Mouse (Mus musculus) liver, embryonic 13.5 days (tissue): ENCODE data around the gene Tshz2. TPM values are rescaled to one million over a fixed set of nuclear protein-coding genes. Genes with fewer than 3 reads are reported as not detected.

Experiments used
- ATAC-seq: fragments of 200-750 bp; cut with Nextera tagmentation; 2 replicates; pipeline ENCODE4 v1.8.0; 2017; ENCODE audit warnings: low read depth, mild to moderate bottlenecking, moderate number of reproducible peaks, moderate library complexity
- DNase-seq: peaks from one replicate; pipeline ENCODE4 v3.0.0; 2022
- H3K27ac ChIP-seq: fragments of 300-500 bp; sonication (generic); 2 replicates; pipeline ENCODE4 v1.5.1; 2015; ENCODE audit warnings: moderate library complexity, mild to moderate bottlenecking, inconsistent platforms
- H3K27me3 ChIP-seq: fragments of 300-500 bp; sonication (generic); 2 replicates; pipeline ENCODE4 v1.6.1; 2015; ENCODE audit warnings: mild to moderate bottlenecking, inconsistent platforms
- H3K36me3 ChIP-seq: fragments of 300-500 bp; sonication (generic); 2 replicates; pipeline ENCODE4 v1.6.1; 2015; ENCODE audit warnings: mild to moderate bottlenecking, inconsistent platforms
- H3K4me1 ChIP-seq: fragments of 300-500 bp; sonication (generic); replicated peaks from 2 replicates; pipeline ENCODE4 v1.6.1; 2015; ENCODE audit warnings: inconsistent platforms
- H3K4me2 ChIP-seq: fragments of 300-500 bp; sonication (generic); 2 replicates; pipeline ENCODE4 v1.6.1; 2015; ENCODE audit warnings: inconsistent platforms, mild to moderate bottlenecking, moderate library complexity
- H3K4me3 ChIP-seq: fragments of 300-500 bp; sonication (generic); replicated peaks from 2 replicates; pipeline ENCODE4 v1.5.1; 2015; ENCODE audit warnings: mild to moderate bottlenecking, inconsistent platforms
- H3K9ac ChIP-seq: fragments of 300-500 bp; sonication (generic); 2 replicates; pipeline ENCODE4 v1.6.1; 2015; ENCODE audit warnings: mild to moderate bottlenecking, inconsistent platforms
- H3K9me3 ChIP-seq: fragments of 300-500 bp; sonication (generic); replicated peaks from 2 replicates; pipeline ENCODE4 v1.6.1; 2016; ENCODE audit warnings: inconsistent platforms
- WGBS: fragments of 180-500 bp; shearing (Covaris S2); methylation state at CpG from one replicate; pipeline ENCODE4 v1.1.7; 2015; ENCODE audit not compliant: insufficient replicate concordance; 5-methylcytosine and 5-hydroxymethylcytosine counted together
- polyA plus RNA-seq: library from polyadenylated mRNA; unstranded; fragments of >200 nt; fragmentation: Nextera tagmentation; extraction: Ambion mirVana; gene quantifications from 2 replicates; pipeline ENCODE4 v1.2.1, GENCODE M21; 2015

Tshz2 gene
- polyA plus RNA-seq, 1 experiment from 2014 or later = 1.0 TPM

- Histone ChIP-seq H3K9me3 (no peaks in the 10 kb centered on the region), H3K4me3 (peak overlapping the region; percentile 61), H3K4me2 (peak overlapping the region; percentile 62), H3K27me3 (peaks cover 16% of the 10 kb centered on the region), H3K36me3 (no peaks in the 10 kb centered on the region), H3K27ac (peak overlapping the region; percentile 66), H3K4me1 (no peaks in the 10 kb centered on the region), H3K9ac (peak overlapping the region; percentile 67)
- DNase-seq (no peak), ATAC-seq (no peak)
- 1% methylated on average over 26 of the region's 38 CpGs for WGBS
Observed at GRCm38 (mm10) chr2:169633491-169634289, 877 bp downstream of the Tshz2 start.

- Histone ChIP-seq H3K4me1 (no peaks in the 10 kb centered on the region), H3K27me3 (peaks cover 16% of the 10 kb centered on the region), H3K27ac (peak overlapping the region; percentile 11; the same call in 1 of the 2 replicates), H3K36me3 (no peaks in the 10 kb centered on the region), H3K4me2 (peak overlapping the region; percentile 62), H3K4me3 (peak overlapping the region; percentile 61), H3K9me3 (no peaks in the 10 kb centered on the region), H3K9ac (peak overlapping the region; percentile 67; the same call in 1 of the 2 replicates)
- WGBS = 46% methylated on average over 17 of the region's 17 CpGs
- DNase-seq (no peak), ATAC-seq (no peak)
Observed at GRCm38 (mm10) chr2:169634619-169635382, 2.0 kb downstream of the Tshz2 start.

DNA sequence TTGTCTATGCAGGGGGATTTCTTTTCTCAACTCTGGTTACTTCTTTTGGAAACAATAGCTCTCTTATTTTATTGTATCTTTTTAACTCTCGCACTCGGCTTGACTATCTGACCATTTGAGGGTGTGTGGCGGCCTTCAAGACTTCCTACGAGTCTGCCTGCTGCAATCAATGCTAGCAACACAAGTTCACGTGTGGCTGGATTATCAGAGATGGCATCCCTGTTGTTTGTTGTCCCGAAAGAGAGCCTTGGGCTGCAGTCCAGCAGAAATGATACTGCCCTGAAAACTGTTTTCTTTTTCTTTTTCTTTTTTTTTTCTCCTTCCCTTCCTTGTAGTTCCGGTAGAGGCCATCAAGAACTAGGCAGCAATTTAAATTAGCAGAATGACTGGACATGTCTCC lies 2.6 kb downstream of the Tshz2 start:
- WGBS = 47% methylated on average over 7 of the region's 7 CpGs

DNA sequence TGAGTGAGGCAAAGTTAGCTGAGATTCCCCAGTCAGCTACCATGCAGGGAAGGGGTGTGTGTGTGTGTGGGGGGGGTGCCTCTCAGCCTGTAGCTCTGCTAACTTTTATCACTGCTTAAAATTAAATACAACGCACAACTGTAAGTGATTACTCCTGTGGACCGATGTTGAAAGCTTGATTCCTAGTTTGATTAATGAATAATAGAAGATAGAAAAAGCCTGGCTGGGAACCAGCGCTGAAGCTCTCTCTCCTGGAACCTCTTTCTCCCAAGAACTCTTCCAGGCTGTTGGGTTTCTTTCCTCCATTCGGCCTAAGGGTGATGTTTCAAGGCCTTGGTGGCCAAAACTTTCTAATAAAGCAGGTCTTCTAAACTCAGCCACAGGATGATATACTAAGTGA lies 3.6 kb downstream of the Tshz2 start:
- ATAC-seq = no peak
- Histone ChIP-seq H3K36me3 (no peaks in the 10 kb centered on the region), H3K4me1 (no peaks in the 10 kb centered on the region), H3K27me3 (peaks cover 16% of the 10 kb centered on the region), H3K4me3 (no peak overlapping the region), H3K9ac (no peak overlapping the region), H3K9me3 (no peaks in the 10 kb centered on the region), H3K4me2 (peak overlapping the region; percentile 17; the same call in 1 of the 2 replicates), H3K27ac (no peak overlapping the region)
- WGBS = 58% methylated on average over 4 of the region's 4 CpGs
- DNase-seq = no peak

More for the DNA sequence above, 2.6 kb downstream of the Tshz2 start:
- no peaks in the 10 kb centered on the region for H3K9me3 ChIP-seq
- H3K9ac ChIP-seq = no peak overlapping the region
- H3K4me1 ChIP-seq = no peaks in the 10 kb centered on the region
- ATAC-seq (no peak), DNase-seq (no peak)
- peak overlapping the region; percentile 62; the same call in 1 of the 2 replicates for H3K4me2 ChIP-seq
- H3K36me3 ChIP-seq = no peaks in the 10 kb centered on the region
- no peak overlapping the region for H3K27ac ChIP-seq
- peaks cover 16% of the 10 kb centered on the region for H3K27me3 ChIP-seq
- no peak overlapping the region for H3K4me3 ChIP-seq

DNA sequence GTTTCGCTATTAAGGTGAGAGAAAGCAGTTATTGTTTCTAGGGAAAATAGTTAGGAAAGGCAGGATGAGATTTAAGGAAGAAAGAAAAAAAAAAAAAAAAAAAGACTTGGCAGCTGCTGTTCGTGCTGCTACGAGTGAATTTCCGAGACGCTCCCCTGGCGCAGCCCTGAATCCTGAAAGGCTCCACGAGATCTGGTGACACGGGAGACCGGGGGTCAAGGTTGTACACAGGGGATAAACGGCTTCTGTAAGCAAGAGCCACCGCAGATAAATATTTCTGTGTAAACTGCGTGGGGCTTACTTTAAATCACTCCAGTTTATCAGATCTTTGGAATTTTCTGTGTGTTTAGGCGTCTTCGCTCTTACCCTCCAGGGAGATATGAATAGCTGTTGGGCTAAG lies 8.7 kb downstream of the Tshz2 start:
- DNase-seq = no peak
- 77% methylated on average over 14 of the region's 14 CpGs for WGBS
- no peaks in the 10 kb centered on the region for H3K27me3 ChIP-seq
- H3K9me3 ChIP-seq = no peaks in the 10 kb centered on the region
- H3K4me1 ChIP-seq = no peaks in the 10 kb centered on the region
- ATAC-seq = no peak
- H3K36me3 ChIP-seq = no peaks in the 10 kb centered on the region
- no peak overlapping the region for H3K4me3 ChIP-seq
- H3K27ac ChIP-seq = no peak overlapping the region
- no peak overlapping the region for H3K4me2 ChIP-seq
- no peak overlapping the region for H3K9ac ChIP-seq

- WGBS = 65% methylated on average over 8 of the region's 8 CpGs
- Histone ChIP-seq H3K4me2 (no peak overlapping the region), H3K36me3 (no peaks in the 10 kb centered on the region), H3K9me3 (no peaks in the 10 kb centered on the region), H3K27ac (no peak overlapping the region), H3K9ac (no peak overlapping the region), H3K4me3 (no peak overlapping the region), H3K4me1 (no peaks in the 10 kb centered on the region), H3K27me3 (no peaks in the 10 kb centered on the region)
- DNase-seq (no peak), ATAC-seq (no peak)
Observed at GRCm38 (mm10) chr2:169642420-169642819, 9.6 kb downstream of the Tshz2 start.

DNA sequence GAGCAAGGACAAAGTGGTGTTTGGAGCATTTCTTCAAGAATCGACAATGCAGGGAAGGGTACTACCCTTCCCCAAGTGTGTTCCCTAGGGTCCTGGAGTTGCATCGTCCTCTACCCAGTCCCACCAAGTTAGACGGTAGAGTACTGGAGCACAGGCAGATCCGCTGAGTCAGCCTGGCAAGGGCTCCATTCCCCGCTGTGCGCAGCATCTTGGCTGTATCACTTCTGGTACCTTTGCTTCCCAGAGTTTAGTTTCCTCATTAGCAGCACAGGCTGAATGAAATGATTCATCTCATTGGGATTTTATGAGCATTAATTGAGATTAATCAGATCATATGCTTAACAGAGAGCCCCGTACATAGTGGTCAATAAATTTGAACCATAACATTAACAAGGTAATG lies 14.3 kb downstream of the Tshz2 start:
- H3K9ac ChIP-seq = no peak overlapping the region
- no peaks in the 10 kb centered on the region for H3K9me3 ChIP-seq
- no peaks in the 10 kb centered on the region for H3K36me3 ChIP-seq
- no peaks in the 10 kb centered on the region for H3K27me3 ChIP-seq
- no peak for DNase-seq
- no peaks in the 10 kb centered on the region for H3K4me1 ChIP-seq
- no peak overlapping the region for H3K4me3 ChIP-seq
- 78% methylated on average over 7 of the region's 7 CpGs for WGBS
- H3K4me2 ChIP-seq = no peak overlapping the region
- H3K27ac ChIP-seq = no peak overlapping the region
- no peak for ATAC-seq

DNA sequence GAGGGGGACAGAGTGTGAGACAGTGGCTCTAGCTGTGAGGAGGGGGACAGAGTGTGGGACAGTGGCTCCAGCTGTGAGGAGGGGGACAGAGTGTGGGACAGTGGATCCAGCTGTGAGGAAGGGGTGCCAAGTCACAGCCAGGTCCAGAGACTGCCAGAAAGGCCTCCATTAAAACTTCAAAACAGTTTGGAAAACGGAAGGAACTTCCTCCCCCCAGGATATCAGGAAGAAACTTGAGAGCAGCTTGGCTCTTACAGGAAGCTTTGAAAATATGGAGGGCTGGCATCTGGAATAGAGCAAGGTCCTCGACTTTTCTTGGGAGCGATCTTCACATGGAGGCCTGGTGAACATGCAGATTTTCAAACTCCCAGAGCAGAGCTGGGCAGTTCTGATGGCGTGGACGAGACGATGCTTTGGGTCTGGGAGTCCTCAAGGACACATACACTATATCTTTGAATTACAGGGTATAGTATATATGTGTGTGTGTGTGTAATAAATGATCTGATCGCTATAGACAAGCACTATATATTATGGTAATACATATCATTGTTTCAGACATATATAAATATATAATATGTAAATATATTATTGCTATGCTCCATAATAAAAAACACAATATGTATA lies 16.6 kb downstream of the Tshz2 start:
- ATAC-seq (no peak), DNase-seq (no peak)
- H3K9ac ChIP-seq = no peak overlapping the region
- no peak overlapping the region for H3K27ac ChIP-seq
- no peak overlapping the region for H3K4me2 ChIP-seq
- no peaks in the 10 kb centered on the region for H3K9me3 ChIP-seq
- no peaks in the 10 kb centered on the region for H3K4me1 ChIP-seq
- H3K4me3 ChIP-seq = no peak overlapping the region
- WGBS = 46% methylated on average over 7 of the region's 7 CpGs
- no peaks in the 10 kb centered on the region for H3K36me3 ChIP-seq
- H3K27me3 ChIP-seq = no peaks in the 10 kb centered on the region

- no peak for ATAC-seq
- WGBS = 53% methylated on average over 1 of the region's 1 CpGs
- no peak overlapping the region for H3K4me3 ChIP-seq
Observed at GRCm38 (mm10) chr2:169653282-169653681, 20.5 kb downstream of the Tshz2 start.

GRCm38 (mm10) chr2:169663792-169664191 lies 31.0 kb downstream of the Tshz2 start:
- no peak overlapping the region for H3K27ac ChIP-seq
- DNase-seq (no peak), ATAC-seq (no peak)
- H3K4me3 ChIP-seq = no peak overlapping the region
- 65% methylated on average over 8 of the region's 8 CpGs for WGBS
- H3K36me3 ChIP-seq = no peaks in the 10 kb centered on the region
- H3K9me3 ChIP-seq = no peaks in the 10 kb centered on the region
- 0 out of 2 replicates have a peak, but pooled peaks cover 2% of the 10 kb centered on the region for H3K4me1 ChIP-seq
- H3K9ac ChIP-seq = no peak overlapping the region
- H3K27me3 ChIP-seq = no peaks in the 10 kb centered on the region
- H3K4me2 ChIP-seq = no peak overlapping the region

More at GRCm38 (mm10) chr2:169653282-169653681, 20.5 kb downstream of the Tshz2 start:
- H3K9ac ChIP-seq = no peak overlapping the region
- DNase-seq = no peak
- H3K36me3 ChIP-seq = no peaks in the 10 kb centered on the region
- no peak overlapping the region for H3K4me2 ChIP-seq
- no peak overlapping the region for H3K27ac ChIP-seq
- H3K27me3 ChIP-seq = no peaks in the 10 kb centered on the region
- no peaks in the 10 kb centered on the region for H3K9me3 ChIP-seq
- no peaks in the 10 kb centered on the region for H3K4me1 ChIP-seq

- DNase-seq = no peak
- Histone ChIP-seq H3K4me3 (no peak overlapping the region), H3K9ac (no peak overlapping the region), H3K4me1 (0 out of 2 replicates have a peak, but pooled peaks cover 2% of the 10 kb centered on the region), H3K27ac (no peak overlapping the region), H3K9me3 (no peaks in the 10 kb centered on the region), H3K36me3 (no peaks in the 10 kb centered on the region), H3K4me2 (no peak overlapping the region), H3K27me3 (no peaks in the 10 kb centered on the region)
- 63% methylated on average over 7 of the region's 7 CpGs for WGBS
- ATAC-seq = no peak
Observed at GRCm38 (mm10) chr2:169671264-169671663, 38.5 kb downstream of the Tshz2 start.
